Mouse (Mus musculus): ENCODE results near the gene Slc1a7. TPM values are rescaled to one million over a fixed set of nuclear protein-coding genes. Genes with fewer than 3 reads are reported as not detected.

Slc1a7 gene
- polyA plus RNA-seq, 1 experiment from 2014 or later, result 0.09 TPM

DNA sequence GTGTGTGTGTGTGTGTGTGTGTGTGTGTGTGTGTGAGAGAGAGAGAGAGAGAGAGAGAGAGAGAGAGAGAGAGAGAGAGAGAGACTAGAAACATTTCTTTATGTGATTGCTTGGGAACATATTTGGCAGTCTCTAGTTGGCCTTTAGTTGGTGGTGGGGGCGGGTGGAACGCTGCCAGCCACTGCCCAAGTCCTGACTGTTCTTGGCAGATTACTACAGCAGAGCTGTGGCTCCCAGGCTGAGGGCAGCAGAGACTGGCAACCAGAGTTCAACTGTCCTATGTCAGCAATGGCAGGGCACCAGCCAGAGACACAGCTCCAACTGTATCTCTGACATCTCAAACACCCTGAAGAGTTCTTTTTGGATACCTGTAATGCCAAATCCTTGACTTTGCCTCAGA is 24.0 kb upstream of the Slc1a7 start:
- Histone ChIP-seq H3K9me3 (ENCODE audit: low read depth, low read length) (no peaks in the 10 kb centered on the region), H3K4me1 (ENCODE audit: insufficient read depth) (no peaks in the 10 kb centered on the region), H3K4me2 (no peak overlapping the region), H3K4me3 (ENCODE audit: low read depth, low read length) (no peak overlapping the region), H3K36me3 (ENCODE audit: insufficient read depth) (no peaks in the 10 kb centered on the region), H3K9ac (no peak overlapping the region), H3K27ac (ENCODE audit: low read depth) (no peak overlapping the region), H3K27me3 (ENCODE audit: insufficient read depth, low read length) (no peaks in the 10 kb centered on the region)
- no peak for TF ChIP-seq CTCF (IDR thresholded peaks at IDR 0.05; ENCODE audit: low read depth)
- DNase-seq (no peak), ATAC-seq (ENCODE audit: insufficient read depth) (no peak)
- WGBS, result 80% methylated on average over 2 of the region's 2 CpGs

GRCm38 (mm10) chr4:107949918-107950317 is 18.2 kb upstream of the Slc1a7 start:
- no peak overlapping the region for H3K4me2 ChIP-seq
- H3K27ac ChIP-seq (ENCODE audit: low read depth), result no peak overlapping the region
- H3K4me3 ChIP-seq (ENCODE audit: low read depth, low read length), result no peak overlapping the region
- no peak overlapping the region for H3K9ac ChIP-seq
- H3K27me3 ChIP-seq (ENCODE audit: insufficient read depth, low read length), result no peaks in the 10 kb centered on the region
- ATAC-seq (ENCODE audit: insufficient read depth) (no peak), DNase-seq (peak; percentile 65)
- H3K36me3 ChIP-seq (ENCODE audit: insufficient read depth), result no peaks in the 10 kb centered on the region
- H3K4me1 ChIP-seq (ENCODE audit: insufficient read depth), result no peaks in the 10 kb centered on the region
- TF ChIP-seq CTCF (IDR thresholded peaks at IDR 0.05; ENCODE audit: low read depth), result no peak
- H3K9me3 ChIP-seq (ENCODE audit: low read depth, low read length), result no peaks in the 10 kb centered on the region
- WGBS, result 55% methylated on average over 4 of the region's 4 CpGs

- H3K4me2 ChIP-seq, result no peak overlapping the region
- TF ChIP-seq CTCF (IDR thresholded peaks at IDR 0.05; ENCODE audit: low read depth), result peak; percentile 42; the same call in 1 of the 2 replicates
- no peaks in the 10 kb centered on the region for H3K4me1 ChIP-seq (ENCODE audit: insufficient read depth)
- H3K27ac ChIP-seq (ENCODE audit: low read depth), result no peak overlapping the region
- H3K27me3 ChIP-seq (ENCODE audit: insufficient read depth, low read length), result no peaks in the 10 kb centered on the region
- ATAC-seq (ENCODE audit: insufficient read depth) (no peak), DNase-seq (peak; percentile 46)
- no peak overlapping the region for H3K4me3 ChIP-seq (ENCODE audit: low read depth, low read length)
- H3K9ac ChIP-seq, result no peak overlapping the region
- no peaks in the 10 kb centered on the region for H3K9me3 ChIP-seq (ENCODE audit: low read depth, low read length)
- H3K36me3 ChIP-seq (ENCODE audit: insufficient read depth), result no peaks in the 10 kb centered on the region
Observed at GRCm38 (mm10) chr4:107952845-107953244, 15.3 kb upstream of the Slc1a7 start.

- H3K27ac ChIP-seq (ENCODE audit: low read depth), result no peak overlapping the region
- DNase-seq (no peak), ATAC-seq (ENCODE audit: insufficient read depth) (no peak)
- no peaks in the 10 kb centered on the region for H3K4me1 ChIP-seq (ENCODE audit: insufficient read depth)
- no peaks in the 10 kb centered on the region for H3K27me3 ChIP-seq (ENCODE audit: insufficient read depth, low read length)
- no peaks in the 10 kb centered on the region for H3K36me3 ChIP-seq (ENCODE audit: insufficient read depth)
- WGBS, result 70% methylated on average over 5 of the region's 5 CpGs
- no peak overlapping the region for H3K4me2 ChIP-seq
- no peaks in the 10 kb centered on the region for H3K9me3 ChIP-seq (ENCODE audit: low read depth, low read length)
- no peak for TF ChIP-seq CTCF (IDR thresholded peaks at IDR 0.05; ENCODE audit: low read depth)
- H3K9ac ChIP-seq, result no peak overlapping the region
- H3K4me3 ChIP-seq (ENCODE audit: low read depth, low read length), result no peak overlapping the region
Observed at GRCm38 (mm10) chr4:107955691-107956090, 12.4 kb upstream of the Slc1a7 start.

DNA sequence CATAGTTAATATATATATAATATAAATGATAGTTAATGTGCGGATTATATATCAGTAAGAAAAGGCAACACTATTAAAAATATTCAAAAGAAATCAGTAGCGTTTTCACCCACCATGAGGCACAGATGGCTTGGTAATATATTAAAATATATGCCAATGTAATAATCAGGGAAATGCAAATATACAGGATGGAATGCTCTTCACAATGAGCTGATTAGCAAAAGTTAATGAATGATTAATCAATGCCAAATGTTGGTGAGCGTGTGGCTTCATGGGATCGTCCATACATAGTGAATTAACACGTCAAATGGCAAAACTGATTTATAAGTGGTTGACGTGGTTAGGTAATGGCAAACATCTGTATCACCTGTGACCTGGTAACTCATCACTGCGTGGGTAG is 9.6 kb upstream of the Slc1a7 start:
- WGBS, result 84% methylated on average over 7 of the region's 7 CpGs
- DNase-seq, result no peak
- H3K27me3 ChIP-seq (ENCODE audit: insufficient read depth, low read length), result no peaks in the 10 kb centered on the region
- H3K4me2 ChIP-seq, result no peak overlapping the region
- H3K4me1 ChIP-seq (ENCODE audit: insufficient read depth), result peaks cover 10% of the 10 kb centered on the region; the same call in 1 of the 2 replicates
- TF ChIP-seq CTCF (IDR thresholded peaks at IDR 0.05; ENCODE audit: low read depth), result no peak
- H3K27ac ChIP-seq (ENCODE audit: low read depth), result no peak overlapping the region
- H3K9me3 ChIP-seq (ENCODE audit: low read depth, low read length), result no peaks in the 10 kb centered on the region
- H3K9ac ChIP-seq, result no peak overlapping the region
- no peak for ATAC-seq (ENCODE audit: insufficient read depth)
- H3K4me3 ChIP-seq (ENCODE audit: low read depth, low read length), result no peak overlapping the region
- H3K36me3 ChIP-seq (ENCODE audit: insufficient read depth), result no peaks in the 10 kb centered on the region

DNA sequence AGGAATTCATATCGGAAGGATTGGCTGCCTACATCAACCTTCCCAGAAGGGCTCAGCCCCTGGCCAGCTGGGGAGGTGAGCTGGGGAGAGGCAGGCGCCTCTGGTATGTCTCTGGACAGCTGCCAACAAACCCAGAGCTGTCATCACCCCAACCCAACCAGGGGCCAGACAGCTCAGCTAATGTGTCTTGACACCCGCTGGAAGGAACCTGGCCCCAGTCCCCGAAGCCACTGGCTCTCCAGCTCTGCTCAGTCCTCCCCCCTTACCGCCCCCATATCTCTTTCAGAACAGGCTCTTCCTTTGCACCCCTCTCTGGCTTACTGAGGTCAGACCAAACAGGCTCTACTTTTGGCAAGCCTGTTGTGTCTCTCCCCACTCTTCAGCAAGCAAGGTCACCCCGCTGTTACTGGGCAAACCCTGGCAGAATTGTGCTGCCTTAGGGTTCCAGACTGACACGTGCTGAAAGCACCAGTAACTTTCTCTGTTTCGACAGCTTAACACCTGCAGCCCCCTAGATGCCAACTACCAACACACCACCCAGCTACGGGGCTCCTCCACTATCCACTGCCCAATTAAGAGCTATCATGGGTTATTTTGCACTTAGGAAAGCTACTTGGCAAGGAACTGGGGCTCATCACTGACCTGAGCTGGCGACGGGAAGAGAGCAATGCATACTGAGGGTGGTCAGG is 5.9 kb upstream of the Slc1a7 start:
- Histone ChIP-seq H3K27me3 (ENCODE audit: insufficient read depth, low read length) (no peaks in the 10 kb centered on the region), H3K4me2 (no peak overlapping the region), H3K9me3 (ENCODE audit: low read depth, low read length) (no peaks in the 10 kb centered on the region), H3K4me3 (ENCODE audit: low read depth, low read length) (no peak overlapping the region), H3K9ac (no peak overlapping the region), H3K36me3 (ENCODE audit: insufficient read depth) (no peaks in the 10 kb centered on the region), H3K27ac (ENCODE audit: low read depth) (no peak overlapping the region; the same call in 1 of the 2 replicates), H3K4me1 (ENCODE audit: insufficient read depth) (peaks cover 10% of the 10 kb centered on the region; the same call in 1 of the 2 replicates)
- no peak for TF ChIP-seq CTCF (IDR thresholded peaks at IDR 0.05; ENCODE audit: low read depth)
- ATAC-seq (ENCODE audit: insufficient read depth) (peak; percentile 96), DNase-seq (peak; percentile 85)
- WGBS, result 28% methylated on average over 11 of the region's 11 CpGs

DNA sequence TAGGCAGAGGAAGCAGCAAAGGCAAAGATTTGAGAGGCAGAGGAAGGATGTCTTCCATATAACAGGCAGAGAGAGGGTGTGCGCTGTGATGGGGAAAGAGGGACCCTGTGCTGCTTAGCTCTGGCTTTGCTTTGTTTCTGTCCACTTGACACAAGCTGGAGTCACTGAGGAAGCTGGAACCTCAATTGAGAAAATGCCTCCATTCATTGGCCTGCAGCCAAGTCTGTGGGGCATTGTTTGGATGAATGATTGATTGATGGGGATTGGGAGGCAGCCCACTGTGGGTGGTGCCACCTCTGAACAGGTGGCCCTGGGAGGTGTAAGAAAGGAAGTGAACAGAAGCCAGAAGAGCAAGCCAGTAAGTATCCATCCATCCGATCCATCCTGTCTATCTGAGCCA is 5.3 kb upstream of the Slc1a7 start:
- Histone ChIP-seq H3K27me3 (ENCODE audit: insufficient read depth, low read length) (no peaks in the 10 kb centered on the region), H3K9me3 (ENCODE audit: low read depth, low read length) (no peaks in the 10 kb centered on the region), H3K9ac (no peak overlapping the region), H3K4me3 (ENCODE audit: low read depth, low read length) (no peak overlapping the region), H3K4me1 (ENCODE audit: insufficient read depth) (peaks cover 10% of the 10 kb centered on the region; the same call in 1 of the 2 replicates), H3K27ac (ENCODE audit: low read depth) (no peak overlapping the region), H3K4me2 (no peak overlapping the region), H3K36me3 (ENCODE audit: insufficient read depth) (no peaks in the 10 kb centered on the region)
- DNase-seq, result peak; percentile 49
- TF ChIP-seq CTCF (IDR thresholded peaks at IDR 0.05; ENCODE audit: low read depth), result no peak
- WGBS, result 73% methylated on average over 2 of the region's 2 CpGs
- no peak for ATAC-seq (ENCODE audit: insufficient read depth)
